Comparison of ENCODE assay signal across 9 mouse cellular contexts in genomic region chr1:190944109-190944760, GRCm38 (mm10). TPM values are rescaled to one million over a fixed set of nuclear protein-coding genes. Genes with fewer than 3 reads are reported as not detected.
DNase-seq lines count a peak whose midpoint lies in the region; ATAC-seq lines count a peak whose summit lies in the region.
"Had no signal": no experiment of that assay in that cellular context is flagged by ENCODE, and none has a peak within 500 bp of the region (broad histone marks: within the 10 kb centered on the region; RNA-seq: fewer than 3 reads in every experiment).

No protein-coding gene starts in this region.

- ATAC-seq in embryonic facial prominence, embryonic 11.5 days (replicated peaks; ENCODE audit: insufficient number of reproducible peaks, low FRiP score, low TSS enrichment, low read depth): peak; percentile 73
- peak; percentile 77 for ATAC-seq in heart, embryonic 12.5 days (ENCODE audit: insufficient number of reproducible peaks, low FRiP score)
- peak; percentile 60 for ATAC-seq in liver, embryonic 13.5 days (ENCODE audit: low read depth)
- ATAC-seq in neural tube, embryonic 12.5 days (ENCODE audit: low FRiP score, low read depth): peak; percentile 63

- H3K9me3 ChIP-seq in embryonic facial prominence, embryonic 11.5 days (replicated peaks; ENCODE audit: control insufficient read depth, low read length): no peaks in the 10 kb centered on the region
- no peaks in the 10 kb centered on the region for H3K9me3 ChIP-seq in heart, embryonic 12.5 days (replicated peaks)
- H3K9me3 ChIP-seq in liver, embryonic 13.5 days (replicated peaks): no peaks in the 10 kb centered on the region
- H3K9me3 ChIP-seq in neural tube, embryonic 12.5 days: no peaks in the 10 kb centered on the region

- no peak overlapping the region for H3K4me2 ChIP-seq in embryonic facial prominence, embryonic 11.5 days (ENCODE audit: low read depth, low read length)
- H3K4me2 ChIP-seq in heart, embryonic 12.5 days: no peak overlapping the region
- H3K4me2 ChIP-seq in liver, embryonic 13.5 days: no peak overlapping the region
- no peak overlapping the region for H3K4me2 ChIP-seq in neural tube, embryonic 12.5 days (replicated peaks)

- no peaks in the 10 kb centered on the region for H3K27me3 ChIP-seq in embryonic facial prominence, embryonic 11.5 days (ENCODE audit: control insufficient read depth, insufficient read depth, low read length)
- H3K27me3 ChIP-seq in heart, embryonic 12.5 days (replicated peaks): no peaks in the 10 kb centered on the region
- H3K27me3 ChIP-seq in liver, embryonic 13.5 days: no peaks in the 10 kb centered on the region
- H3K27me3 ChIP-seq in neural tube, embryonic 12.5 days (replicated peaks): no peaks in the 10 kb centered on the region

- 52% methylated on average over 6 of the region's 6 CpGs for WGBS in embryonic facial prominence, embryonic 11.5 days
- 44% methylated on average over 6 of the region's 6 CpGs for WGBS in heart, embryonic 12.5 days
- 53% methylated on average over 6 of the region's 6 CpGs for WGBS in liver, embryonic 13.5 days (ENCODE audit: insufficient replicate concordance)
- 52% methylated on average over 6 of the region's 6 CpGs for WGBS in neural tube, embryonic 12.5 days

- H3K36me3 ChIP-seq in embryonic facial prominence, embryonic 11.5 days (replicated peaks; ENCODE audit: control insufficient read depth, insufficient read depth, low read depth, low read length): peaks cover 5% of the 10 kb centered on the region
- peaks cover 84% of the 10 kb centered on the region for H3K36me3 ChIP-seq in heart, embryonic 12.5 days
- peaks cover 66% of the 10 kb centered on the region for H3K36me3 ChIP-seq in liver, embryonic 13.5 days
- peaks cover 88% of the 10 kb centered on the region for H3K36me3 ChIP-seq in neural tube, embryonic 12.5 days

- H3K4me3 ChIP-seq in embryonic facial prominence, embryonic 11.5 days (ENCODE audit: low read depth, low read length): no peak overlapping the region
- H3K4me3 ChIP-seq in heart, embryonic 12.5 days: no peak overlapping the region
- no peak overlapping the region for H3K4me3 ChIP-seq in liver, embryonic 13.5 days (replicated peaks)
- no peak overlapping the region for H3K4me3 ChIP-seq in neural tube, embryonic 12.5 days
- H3K4me3 ChIP-seq: erythroblast, embryonic 14.5 days had no signal

- no peak overlapping the region for H3K27ac ChIP-seq in embryonic facial prominence, embryonic 11.5 days (replicated peaks; ENCODE audit: low read depth, low read length)
- H3K27ac ChIP-seq in heart, embryonic 12.5 days (ENCODE audit: poor library complexity, severe bottlenecking): no peak overlapping the region
- no peak overlapping the region for H3K27ac ChIP-seq in liver, embryonic 13.5 days
- no peak overlapping the region for H3K27ac ChIP-seq in neural tube, embryonic 12.5 days

- H3K9ac ChIP-seq in embryonic facial prominence, embryonic 11.5 days (replicated peaks; ENCODE audit: low read length): no peak overlapping the region
- H3K9ac ChIP-seq in heart, embryonic 12.5 days: no peak overlapping the region
- no peak overlapping the region for H3K9ac ChIP-seq in liver, embryonic 13.5 days
- no peak overlapping the region for H3K9ac ChIP-seq in neural tube, embryonic 12.5 days

- peak; percentile 66 to 67 for DNase-seq in B cell, adult 2 months
- peak; percentile 84 for DNase-seq in adrenal gland, postnatal 10 days
- DNase-seq in embryonic facial prominence, embryonic 11.5 days (ENCODE audit: low spot score): peak; percentile 84
- DNase-seq in kidney, postnatal 10 days: peak; percentile 85
- peak; percentile 42 for DNase-seq in liver, embryonic 13.5 days
- DNase-seq in testis, postnatal 10 days (ENCODE audit: low spot score): peak; percentile 85

- no peaks in the 10 kb centered on the region for H3K4me1 ChIP-seq in embryonic facial prominence, embryonic 11.5 days (ENCODE audit: control insufficient read depth, insufficient read depth, low read length)
- no peaks in the 10 kb centered on the region; the same call in 1 of the 2 replicates for H3K4me1 ChIP-seq in heart, embryonic 12.5 days (replicated peaks)
- H3K4me1 ChIP-seq in liver, embryonic 13.5 days (replicated peaks): no peaks in the 10 kb centered on the region
- no peaks in the 10 kb centered on the region for H3K4me1 ChIP-seq in neural tube, embryonic 12.5 days

RNA-seq across cellular contexts. Expression of gene Angel2, which starts 19.3 kb away (rescaled TPM):
- 10 to 100 TPM; 43.4 to 49.8 TPM for total RNA-seq in adrenal gland, postnatal 10 days (2021)
- 53.6 and 57.7 TPM in 2 replicates for polyA plus RNA-seq in embryonic facial prominence, embryonic 11.5 days (2014; fragmentation: Nextera tagmentation; extraction: Ambion mirVana)
- 38.2 and 38.3 TPM in 2 replicates for polyA plus RNA-seq in heart, embryonic 12.5 days (2016; fragmentation: Nextera tagmentation; extraction: Ambion mirVana)
- polyA plus RNA-seq in liver, embryonic 13.5 days (2015; fragmentation: Nextera tagmentation; extraction: Ambion mirVana): 16.4 and 17.0 TPM in 2 replicates
- 65.3 and 66.0 TPM in 2 replicates for polyA plus RNA-seq in neural tube, embryonic 12.5 days (2016; fragmentation: Nextera tagmentation; extraction: Ambion mirVana)

RNA-seq across cellular contexts. Expression of gene Rps6kc1, which starts 32.7 kb away (rescaled TPM):
- 10 to 100 TPM; 26.2 to 27.6 TPM for total RNA-seq in adrenal gland, postnatal 10 days (2021)
- polyA plus RNA-seq in embryonic facial prominence, embryonic 11.5 days (2014; fragmentation: Nextera tagmentation; extraction: Ambion mirVana): 15.0 and 17.6 TPM in 2 replicates
- polyA plus RNA-seq in heart, embryonic 12.5 days (2016; fragmentation: Nextera tagmentation; extraction: Ambion mirVana): 11.9 and 13.1 TPM in 2 replicates
- 3.6 and 4.5 TPM in 2 replicates for polyA plus RNA-seq in liver, embryonic 13.5 days (2015; fragmentation: Nextera tagmentation; extraction: Ambion mirVana)
- 24.7 and 26.4 TPM in 2 replicates for polyA plus RNA-seq in neural tube, embryonic 12.5 days (2016; fragmentation: Nextera tagmentation; extraction: Ambion mirVana)

RNA-seq across cellular contexts. Expression of gene Vash2, which starts 34.9 kb away (rescaled TPM):
- total RNA-seq in adrenal gland, postnatal 10 days (2021): 1 to 10 TPM; 1.3 to 3.1 TPM
- 80.6 and 88.3 TPM in 2 replicates for polyA plus RNA-seq in embryonic facial prominence, embryonic 11.5 days (2014; fragmentation: Nextera tagmentation; extraction: Ambion mirVana)
- 68.6 and 74.0 TPM in 2 replicates for polyA plus RNA-seq in heart, embryonic 12.5 days (2016; fragmentation: Nextera tagmentation; extraction: Ambion mirVana)
- 1.5 and 2.1 TPM in 2 replicates for polyA plus RNA-seq in liver, embryonic 13.5 days (2015; fragmentation: Nextera tagmentation; extraction: Ambion mirVana)
- 82.5 and 82.9 TPM in 2 replicates for polyA plus RNA-seq in neural tube, embryonic 12.5 days (2016; fragmentation: Nextera tagmentation; extraction: Ambion mirVana)

Comparison
In these comparisons a context has a peak if more than half of its experiments do, and no peak if none do; other contexts are left out.
1. RNA of gene Vash2, which starts 34.9 kb away (polyA plus RNA-seq): 80.6 to 88.3 TPM in embryonic facial prominence, embryonic 11.5 days, 82.5 to 82.9 TPM in neural tube, embryonic 12.5 days and 68.6 to 74.0 TPM in heart, embryonic 12.5 days; 1.5 to 2.1 TPM in liver, embryonic 13.5 days; every median in the first group is over 10 times any median in the second.
2. Peak in every context shown above with its lines, with median percentiles within 50 percentile points of each other: DNase-seq and ATAC-seq.